ENCODE assay signal across 25 mouse cellular contexts in genomic region chr4:14422152-14422551, GRCm38 (mm10).
"Had no signal": no experiment of that assay in that cellular context is flagged by ENCODE, and none has a peak within 500 bp of the region (broad histone marks: within the 10 kb centered on the region; RNA-seq: fewer than 3 reads in every experiment).

No protein-coding gene starts in this region.

- H3K27me3 ChIP-seq: embryonic facial prominence, embryonic 12.5 days; embryonic facial prominence, embryonic 13.5 days; embryonic facial prominence, embryonic 15.5 days; forebrain, embryonic 12.5 days; forebrain, embryonic 13.5 days; forebrain, embryonic 15.5 days had no signal

- H3K36me3 ChIP-seq: embryonic facial prominence, embryonic 10.5 days; embryonic facial prominence, embryonic 12.5 days; embryonic facial prominence, embryonic 13.5 days; embryonic facial prominence, embryonic 15.5 days; forebrain, embryonic 10.5 days; forebrain, embryonic 12.5 days; forebrain, embryonic 15.5 days had no signal

- H3K4me1 ChIP-seq: embryonic facial prominence, embryonic 10.5 days; embryonic facial prominence, embryonic 12.5 days; embryonic facial prominence, embryonic 13.5 days; embryonic facial prominence, embryonic 15.5 days; forebrain, embryonic 10.5 days; forebrain, embryonic 12.5 days; forebrain, embryonic 13.5 days; forebrain, embryonic 15.5 days had no signal

- H3K9ac ChIP-seq: embryonic facial prominence, embryonic 12.5 days; embryonic facial prominence, embryonic 13.5 days; embryonic facial prominence, embryonic 15.5 days; forebrain, embryonic 12.5 days; forebrain, embryonic 13.5 days; forebrain, embryonic 15.5 days; forebrain, postnatal 0 days had no signal

- DNase-seq: cerebellum, adult 9-10 months; cerebellum, adult 9-11 months; cerebellum, postnatal 10 days; cerebellum, postnatal 14 days; cerebellum, postnatal 25 days; cerebellum, postnatal 36 days; embryo, embryonic 11 days; forebrain, postnatal 0 days; gastrocnemius, adult 2 months; gastrocnemius, postnatal 10 days; gastrocnemius, postnatal 14 days; gastrocnemius, postnatal 25 days; gastrocnemius, postnatal 36 days; heart, adult 11 months; heart, adult 18-20 months; heart, adult 2 months had no signal

- H3K27ac ChIP-seq: embryonic facial prominence, embryonic 10.5 days; embryonic facial prominence, embryonic 12.5 days; embryonic facial prominence, embryonic 13.5 days; embryonic facial prominence, embryonic 15.5 days; forebrain, embryonic 10.5 days; forebrain, embryonic 12.5 days; forebrain, embryonic 13.5 days; forebrain, embryonic 15.5 days; gastrocnemius, adult 2 months; heart, adult 2 months had no signal

- H3K9me3 ChIP-seq: embryonic facial prominence, embryonic 10.5 days; embryonic facial prominence, embryonic 12.5 days; embryonic facial prominence, embryonic 13.5 days; embryonic facial prominence, embryonic 15.5 days; forebrain, embryonic 10.5 days; forebrain, embryonic 12.5 days; forebrain, embryonic 13.5 days; forebrain, embryonic 15.5 days had no signal

- H3K4me3 ChIP-seq: embryonic facial prominence, embryonic 10.5 days; embryonic facial prominence, embryonic 12.5 days; embryonic facial prominence, embryonic 13.5 days; embryonic facial prominence, embryonic 15.5 days; erythroblast, embryonic 14.5 days; forebrain, embryonic 10.5 days; forebrain, embryonic 12.5 days; forebrain, embryonic 13.5 days; forebrain, embryonic 15.5 days; gastrocnemius, adult 2 months; heart, adult 2 months had no signal

- H3K4me2 ChIP-seq: embryonic facial prominence, embryonic 12.5 days; embryonic facial prominence, embryonic 13.5 days; embryonic facial prominence, embryonic 15.5 days; forebrain, embryonic 12.5 days; forebrain, embryonic 13.5 days; forebrain, embryonic 15.5 days had no signal
